Mouse (Mus musculus) testis, adult 2 months (tissue): ENCODE data around the gene Kcnip3. TPM values are rescaled to one million over a fixed set of nuclear protein-coding genes. Genes with fewer than 3 reads are reported as not detected.

Experiments used
- H3K27ac ChIP-seq: fragments of 200-500 bp; 2 replicates; pipeline ENCODE4 v1.5.1; 2012; ENCODE audit warnings: low read depth, low read length; ENCODE audit not compliant: control insufficient read depth, insufficient read depth
- H3K27me3 ChIP-seq: fragments of 200-500 bp; 2 replicates; pipeline ENCODE4 v1.6.1; 2012; ENCODE audit warnings: mild to moderate bottlenecking, low read length, moderate library complexity; ENCODE audit not compliant: control insufficient read depth, insufficient read depth
- H3K36me3 ChIP-seq: fragments of 200-500 bp; 2 replicates; pipeline ENCODE4 v1.6.1; 2012; ENCODE audit warnings: mild to moderate bottlenecking, low read length; ENCODE audit not compliant: control insufficient read depth, insufficient read depth
- H3K4me1 ChIP-seq: fragments of 200-500 bp; 2 replicates; pipeline ENCODE4 v1.6.1; 2012; ENCODE audit warnings: low read length; ENCODE audit not compliant: control insufficient read depth, insufficient read depth
- H3K4me3 ChIP-seq: fragments of 200-500 bp; 2 replicates; pipeline ENCODE4 v1.5.1; 2012; ENCODE audit warnings: low read depth, mild to moderate bottlenecking, low read length, moderate library complexity, mixed read lengths; ENCODE audit not compliant: control insufficient read depth
- CTCF ChIP-seq: fragments of 200-500 bp; IDR thresholded peaks from 2 replicates; pipeline ENCODE4 v1.5.1; 2012; ENCODE audit warnings: low read depth, mild to moderate bottlenecking, inconsistent platforms, low read length, moderate library complexity; ENCODE audit not compliant: control insufficient read depth, insufficient read depth, insufficient replicate concordance
- POLR2A ChIP-seq: fragments of 200-500 bp; IDR thresholded peaks from 2 replicates; pipeline ENCODE4 v1.6.1; 2012; ENCODE audit warnings: low read depth, mild to moderate bottlenecking, inconsistent platforms, low read length, moderate library complexity; ENCODE audit not compliant: control insufficient read depth
- polyA plus RNA-seq: library from polyadenylated mRNA; depleted of rRNA; stranded (reverse); fragments of >200 nt; gene quantifications from 2 replicates; pipeline ENCODE4 v1.2.3, GENCODE M21; 2012

Gene Kcnip3
- polyA plus RNA-seq, 1 experiment: 2.7 TPM

- TF ChIP-seq CTCF (peak; percentile 15; the same call in 1 of the 2 replicates), POLR2A (peak; percentile 87)
- H3K4me3 ChIP-seq: peak within 1 kb of the TSS; percentile 98
- peak within 1 kb of the TSS; percentile 79 for H3K27ac ChIP-seq
- no peaks in the 10 kb centered on the region for H3K36me3 ChIP-seq
- peaks cover 12% of the 10 kb centered on the region for H3K4me1 ChIP-seq
- H3K27me3 ChIP-seq: no peaks in the 10 kb centered on the region
Observed at GRCm38 (mm10) chr2:127444055-127444789, 77.7 kb downstream of the Kcnip3 start, which contains the start of gene Fahd2a. TSS of gene Fahd2a (minus strand) at chr2:127444565.

GRCm38 (mm10) chr2:127437697-127438096, 84.2 kb downstream of the Kcnip3 start:
- H3K4me3 ChIP-seq: no peak overlapping the region
- TF ChIP-seq POLR2A: no peak
- no peak for TF ChIP-seq CTCF
- no peaks in the 10 kb centered on the region for H3K4me1 ChIP-seq
- no peak overlapping the region for H3K27ac ChIP-seq
- H3K36me3 ChIP-seq: no peaks in the 10 kb centered on the region; the same call in 1 of the 2 replicates
- H3K27me3 ChIP-seq: no peaks in the 10 kb centered on the region

DNA sequence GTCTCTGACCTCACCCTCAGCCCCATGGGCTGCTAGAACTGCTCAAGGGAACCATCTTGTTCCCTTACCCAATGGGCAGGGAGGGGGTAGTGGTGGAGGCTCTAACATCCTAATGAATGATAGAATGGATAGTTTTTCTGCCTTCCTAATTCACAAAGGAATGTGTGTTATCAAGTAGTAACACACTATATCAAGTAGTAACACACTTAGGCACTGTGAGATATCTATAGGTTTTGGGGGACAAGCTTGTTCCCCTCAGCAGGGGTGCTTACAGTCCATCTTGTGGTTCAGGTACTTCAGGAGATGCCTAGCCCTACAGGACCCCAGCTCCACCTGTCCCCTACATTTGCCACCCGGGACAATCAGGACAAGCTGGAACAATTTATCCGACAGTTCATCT, 86.3 kb downstream of the Kcnip3 start:
- Histone ChIP-seq H3K4me1 (no peaks in the 10 kb centered on the region), H3K27ac (no peak overlapping the region), H3K36me3 (no peaks in the 10 kb centered on the region; the same call in 1 of the 2 replicates), H3K4me3 (no peak overlapping the region), H3K27me3 (no peaks in the 10 kb centered on the region)
- no peak for TF ChIP-seq POLR2A
- TF ChIP-seq CTCF: no peak

DNA sequence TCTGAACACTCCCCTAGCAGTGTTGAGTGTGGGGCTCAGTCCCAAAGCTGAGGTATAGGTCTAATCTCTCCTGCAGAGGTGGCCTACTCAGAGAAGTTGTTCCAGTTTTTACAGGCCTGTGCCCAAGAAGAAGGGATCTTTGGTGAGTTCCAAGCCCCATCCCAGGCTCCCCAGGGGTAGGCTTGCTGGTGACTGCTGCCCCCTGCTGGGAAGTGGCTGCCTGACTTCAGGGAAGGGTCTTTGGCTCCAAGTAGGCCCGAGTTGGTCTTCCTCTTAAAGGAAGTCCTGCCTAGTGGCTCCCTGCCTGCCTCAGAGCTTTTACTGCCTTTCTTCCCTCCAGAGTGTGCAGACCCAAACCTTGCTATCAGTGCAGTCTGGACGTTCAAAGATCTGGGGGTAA, 86.8 kb downstream of the Kcnip3 start:
- H3K27me3 ChIP-seq: no peaks in the 10 kb centered on the region
- H3K4me1 ChIP-seq: no peaks in the 10 kb centered on the region
- H3K4me3 ChIP-seq: no peak overlapping the region
- TF ChIP-seq POLR2A (no peak), CTCF (peak; percentile 25; the same call in 1 of the 2 replicates)
- H3K27ac ChIP-seq: no peak overlapping the region
- H3K36me3 ChIP-seq: no peaks in the 10 kb centered on the region; the same call in 1 of the 2 replicates

GRCm38 (mm10) chr2:127433487-127434295, 88.2 kb downstream of the Kcnip3 start:
- TF ChIP-seq CTCF (no peak), POLR2A (no peak)
- H3K27ac ChIP-seq: no peak overlapping the region
- no peak overlapping the region for H3K4me3 ChIP-seq
- no peaks in the 10 kb centered on the region for H3K27me3 ChIP-seq
- no peaks in the 10 kb centered on the region for H3K4me1 ChIP-seq
- no peaks in the 10 kb centered on the region; the same call in 1 of the 2 replicates for H3K36me3 ChIP-seq

GRCm38 (mm10) chr2:127430238-127430637, 91.7 kb downstream of the Kcnip3 start:
- H3K36me3 ChIP-seq: no peaks in the 10 kb centered on the region; the same call in 1 of the 2 replicates
- no peak overlapping the region for H3K27ac ChIP-seq
- H3K4me1 ChIP-seq: peaks cover 4% of the 10 kb centered on the region; the same call in 1 of the 2 replicates
- TF ChIP-seq POLR2A (no peak), CTCF (no peak; the same call in 1 of the 2 replicates)
- no peak overlapping the region for H3K4me3 ChIP-seq
- H3K27me3 ChIP-seq: no peaks in the 10 kb centered on the region

DNA sequence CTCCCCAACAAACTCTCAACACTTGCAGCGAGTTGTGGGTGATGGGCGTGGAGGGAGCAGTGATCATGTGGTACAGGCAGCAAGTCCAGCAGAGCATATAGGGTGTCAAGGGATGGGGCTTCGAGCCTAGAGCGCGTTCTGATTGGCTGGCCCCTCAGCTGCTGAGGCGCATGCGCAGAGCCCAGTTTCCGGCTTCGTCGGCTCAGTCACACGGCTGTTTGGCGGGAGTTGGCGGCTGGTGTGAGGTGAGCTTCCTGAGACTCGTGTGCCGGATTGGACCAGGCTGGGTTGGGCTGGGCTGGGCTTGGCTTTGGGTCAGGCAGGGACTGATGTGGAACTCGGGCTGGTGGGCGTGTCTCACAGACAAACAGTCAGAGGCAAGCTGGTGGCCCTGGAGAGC, 96.9 kb downstream of the Kcnip3 start, which contains the start of gene Gpat2:
Gene Gpat2, plus strand, starts transcription at position 223 of the 400 bp plus-strand sequence.
- TF ChIP-seq POLR2A: peak; percentile 80; the same call in 1 of the 2 replicates
- no peak for TF ChIP-seq CTCF
- Histone ChIP-seq H3K27me3 (no peaks in the 10 kb centered on the region), H3K36me3 (no peaks in the 10 kb centered on the region; the same call in 1 of the 2 replicates), H3K4me1 (peaks cover 9% of the 10 kb centered on the region), H3K4me3 (peak within 1 kb of the TSS; percentile 99), H3K27ac (peak within 1 kb of the TSS; percentile 95)
